Mouse (Mus musculus): ENCODE data around the gene Lrrc8c. TPM values are rescaled to one million over a fixed set of nuclear protein-coding genes. Genes with fewer than 3 reads are reported as not detected.
A peak's percentile ranks its signal among the peaks of the same experiment; 100 is the strongest.

Gene Lrrc8c
- polyA plus RNA-seq, 1 experiment = 9.2 TPM

- H3K4me1 ChIP-seq (ENCODE audit: control insufficient read depth, insufficient read depth, low read length) = peaks cover 5% of the 10 kb centered on the region; the same call in 1 of the 2 replicates
- 49% methylated on average over 7 of the region's 7 CpGs for WGBS
Observed at GRCm38 (mm10) chr5:105566852-105567412, 47.7 kb downstream of the Lrrc8c start.

GRCm38 (mm10) chr5:105568043-105568747 is 49.0 kb downstream of the Lrrc8c start:
- H3K4me3 ChIP-seq (replicated peaks; ENCODE audit: control insufficient read depth, low read depth, low read length) = no peak overlapping the region
- no peak overlapping the region for H3K27ac ChIP-seq (ENCODE audit: control insufficient read depth, insufficient read depth, low read depth, low read length, poor library complexity)
- 56% methylated on average over 6 of the region's 6 CpGs for WGBS
- H3K4me1 ChIP-seq (ENCODE audit: control insufficient read depth, insufficient read depth, low read length) = peaks cover 5% of the 10 kb centered on the region; the same call in 1 of the 2 replicates
- no peak for TF ChIP-seq CTCF (IDR thresholded peaks at IDR 0.05; ENCODE audit: control insufficient read depth, insufficient read depth, low read length)
- no peak for TF ChIP-seq POLR2A (IDR thresholded peaks at IDR 0.05; ENCODE audit: borderline replicate concordance, control insufficient read depth, low read depth, low read length)

More at GRCm38 (mm10) chr5:105566852-105567412, 47.7 kb downstream of the Lrrc8c start:
- TF ChIP-seq POLR2A (IDR thresholded peaks at IDR 0.05; ENCODE audit: borderline replicate concordance, control insufficient read depth, low read depth, low read length) = no peak
- no peak for TF ChIP-seq CTCF (IDR thresholded peaks at IDR 0.05; ENCODE audit: control insufficient read depth, insufficient read depth, low read length)
- H3K27ac ChIP-seq (ENCODE audit: control insufficient read depth, insufficient read depth, low read depth, low read length, poor library complexity) = no peak overlapping the region
- no peak overlapping the region for H3K4me3 ChIP-seq (replicated peaks; ENCODE audit: control insufficient read depth, low read depth, low read length)

- Histone ChIP-seq H3K27ac (ENCODE audit: control insufficient read depth, insufficient read depth, low read depth, low read length, poor library complexity) (no peak overlapping the region), H3K4me1 (ENCODE audit: control insufficient read depth, insufficient read depth, low read length) (peaks cover 5% of the 10 kb centered on the region; the same call in 1 of the 2 replicates), H3K4me3 (replicated peaks; ENCODE audit: control insufficient read depth, low read depth, low read length) (no peak overlapping the region)
- TF ChIP-seq POLR2A (IDR thresholded peaks at IDR 0.05; ENCODE audit: borderline replicate concordance, control insufficient read depth, low read depth, low read length) (no peak), CTCF (IDR thresholded peaks at IDR 0.05; ENCODE audit: control insufficient read depth, insufficient read depth, low read length) (no peak)
- 85% methylated on average over 2 of the region's 2 CpGs for WGBS
Observed at GRCm38 (mm10) chr5:105569168-105569567, 50.0 kb downstream of the Lrrc8c start.

GRCm38 (mm10) chr5:105572160-105572692 is 53.0 kb downstream of the Lrrc8c start:
- no peak overlapping the region for H3K27ac ChIP-seq (ENCODE audit: control insufficient read depth, insufficient read depth, low read depth, low read length, poor library complexity)
- H3K4me3 ChIP-seq (replicated peaks; ENCODE audit: control insufficient read depth, low read depth, low read length) = no peak overlapping the region
- no peak for TF ChIP-seq POLR2A (IDR thresholded peaks at IDR 0.05; ENCODE audit: borderline replicate concordance, control insufficient read depth, low read depth, low read length)
- no peak for TF ChIP-seq CTCF (IDR thresholded peaks at IDR 0.05; ENCODE audit: control insufficient read depth, insufficient read depth, low read length)
- peaks cover 1% of the 10 kb centered on the region; the same call in 1 of the 2 replicates for H3K4me1 ChIP-seq (ENCODE audit: control insufficient read depth, insufficient read depth, low read length)
- WGBS = 87% methylated on average over 5 of the region's 5 CpGs

- no peak overlapping the region for H3K4me3 ChIP-seq (replicated peaks; ENCODE audit: control insufficient read depth, low read depth, low read length)
- H3K27ac ChIP-seq (ENCODE audit: control insufficient read depth, insufficient read depth, low read depth, low read length, poor library complexity) = no peak overlapping the region
- H3K4me1 ChIP-seq (ENCODE audit: control insufficient read depth, insufficient read depth, low read length) = peaks cover 1% of the 10 kb centered on the region; the same call in 1 of the 2 replicates
- 89% methylated on average over 7 of the region's 7 CpGs for WGBS
- TF ChIP-seq CTCF (IDR thresholded peaks at IDR 0.05; ENCODE audit: control insufficient read depth, insufficient read depth, low read length) = no peak
- no peak for TF ChIP-seq POLR2A (IDR thresholded peaks at IDR 0.05; ENCODE audit: borderline replicate concordance, control insufficient read depth, low read depth, low read length)
Observed at GRCm38 (mm10) chr5:105572876-105573275, 53.7 kb downstream of the Lrrc8c start.

GRCm38 (mm10) chr5:105574835-105575234 is 55.6 kb downstream of the Lrrc8c start:
- Histone ChIP-seq H3K4me1 (ENCODE audit: control insufficient read depth, insufficient read depth, low read length) (no peaks in the 10 kb centered on the region; the same call in 1 of the 2 replicates), H3K27ac (ENCODE audit: control insufficient read depth, insufficient read depth, low read depth, low read length, poor library complexity) (no peak overlapping the region), H3K4me3 (replicated peaks; ENCODE audit: control insufficient read depth, low read depth, low read length) (no peak overlapping the region)
- TF ChIP-seq POLR2A (IDR thresholded peaks at IDR 0.05; ENCODE audit: borderline replicate concordance, control insufficient read depth, low read depth, low read length) (no peak), CTCF (IDR thresholded peaks at IDR 0.05; ENCODE audit: control insufficient read depth, insufficient read depth, low read length) (no peak)
- WGBS = 85% methylated on average over 5 of the region's 5 CpGs

GRCm38 (mm10) chr5:105575839-105576238 is 56.7 kb downstream of the Lrrc8c start:
- WGBS = 57% methylated on average over 6 of the region's 6 CpGs
- Histone ChIP-seq H3K4me3 (replicated peaks; ENCODE audit: control insufficient read depth, low read depth, low read length) (no peak overlapping the region), H3K4me1 (ENCODE audit: control insufficient read depth, insufficient read depth, low read length) (no peaks in the 10 kb centered on the region; the same call in 1 of the 2 replicates), H3K27ac (ENCODE audit: control insufficient read depth, insufficient read depth, low read depth, low read length, poor library complexity) (peak overlapping the region; percentile 37; the same call in 1 of the 2 replicates)
- TF ChIP-seq CTCF (IDR thresholded peaks at IDR 0.05; ENCODE audit: control insufficient read depth, insufficient read depth, low read length) (no peak), POLR2A (IDR thresholded peaks at IDR 0.05; ENCODE audit: borderline replicate concordance, control insufficient read depth, low read depth, low read length) (peak; percentile 38; the same call in 1 of the 2 replicates)

GRCm38 (mm10) chr5:105580909-105581308 is 61.7 kb downstream of the Lrrc8c start:
- H3K4me1 ChIP-seq (ENCODE audit: control insufficient read depth, insufficient read depth, low read length) = no peaks in the 10 kb centered on the region
- TF ChIP-seq POLR2A (IDR thresholded peaks at IDR 0.05; ENCODE audit: borderline replicate concordance, control insufficient read depth, low read depth, low read length) (no peak), CTCF (IDR thresholded peaks at IDR 0.05; ENCODE audit: control insufficient read depth, insufficient read depth, low read length) (no peak)
- no peak overlapping the region for H3K4me3 ChIP-seq (replicated peaks; ENCODE audit: control insufficient read depth, low read depth, low read length)
- WGBS = 79% methylated on average over 10 of the region's 10 CpGs
- H3K27ac ChIP-seq (ENCODE audit: control insufficient read depth, insufficient read depth, low read depth, low read length, poor library complexity) = no peak overlapping the region

Data from bone marrow, adult 2 months (tissue).